Comparison of ENCODE assay signal across 1 mouse cellular context in genomic region chr7:19509786-19510185, GRCm38 (mm10).
TF ChIP-seq lines count a peak whose summit lies in the region.

No protein-coding gene starts in this region.

TF ChIP-seq in MEL, 35 proteins besides CTCF, POLR2A, EP300 and RAD21:
- TF ChIP-seq MAFK (IDR thresholded peaks at IDR 0.05; ENCODE audit: borderline replicate concordance, low read depth, low read length) (no peak), KAT2A (conservative IDR thresholded peaks at IDR 0.05; ENCODE audit: low read depth, low read length) (no peak), BHLHE40 (IDR thresholded peaks at IDR 0.05; ENCODE audit: borderline replicate concordance, low read depth, low read length) (no peak), ZKSCAN1 (IDR thresholded peaks at IDR 0.05; ENCODE audit: low read depth, low read length) (no peak), CHD1 (IDR thresholded peaks at IDR 0.05; ENCODE audit: low read depth, low read length) (no peak), TAL1 (IDR thresholded peaks at IDR 0.05; ENCODE audit: low read length) (no peak), ETS1 (IDR thresholded peaks at IDR 0.05; ENCODE audit: low read depth, low read length) (no peak), TCF12 (IDR thresholded peaks at IDR 0.05; ENCODE audit: low read depth, low read length) (no peak), JUND (IDR thresholded peaks at IDR 0.05; ENCODE audit: low read depth, low read length) (no peak), UBTF (IDR thresholded peaks at IDR 0.05; ENCODE audit: borderline replicate concordance, insufficient read depth, low read depth, low read length) (no peak), GABPA (IDR thresholded peaks at IDR 0.05; ENCODE audit: low read depth, low read length) (no peak), USF2 (IDR thresholded peaks at IDR 0.05; ENCODE audit: borderline replicate concordance in 1 of 2, insufficient read depth in 1 of 2, low read depth in 1 of 2, low read length in 2 of 2) (no peak), MEF2A (IDR thresholded peaks at IDR 0.05; ENCODE audit: extremely low read depth, insufficient replicate concordance, low read depth, low read length, poor library complexity, severe bottlenecking) (no peak)
